Mouse (Mus musculus) left cerebral cortex, adult 11 months (tissue): Measurements from ENCODE around the gene Pde8a.

Experiments
- DNase-seq: peaks from one replicate; pipeline ENCODE4 v3.0.0; 2022; ENCODE audit warnings: low spot score

The Pde8a gene

GRCm38 (mm10) chr7:81272908-81273307 lies 59.5 kb downstream of the Pde8a start:
- no peak for DNase-seq

- no peak for DNase-seq
Observed at GRCm38 (mm10) chr7:81278966-81279365, 65.6 kb downstream of the Pde8a start.

DNA sequence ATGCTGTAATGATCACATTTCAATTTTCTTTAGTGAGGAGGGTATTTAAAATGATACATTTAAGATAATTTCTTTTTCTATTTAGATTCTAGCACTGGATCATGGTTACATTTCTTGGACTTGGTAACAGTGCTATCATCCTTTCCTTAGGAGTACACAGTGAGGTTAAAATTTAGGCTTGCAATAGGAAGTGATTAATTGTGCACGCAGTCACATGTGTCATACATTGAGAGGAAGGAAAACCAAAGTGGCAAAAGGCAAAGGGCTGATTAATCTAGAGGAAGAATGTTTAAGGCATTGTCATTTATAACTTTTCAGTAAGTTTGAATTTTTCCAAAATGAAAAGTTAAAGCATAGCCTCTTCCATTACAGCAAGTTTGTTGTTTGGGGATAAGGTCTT lies 67.8 kb downstream of the Pde8a start:
- DNase-seq: no peak

- no peak for DNase-seq
Observed at GRCm38 (mm10) chr7:81286456-81286855, 73.1 kb downstream of the Pde8a start.

DNA sequence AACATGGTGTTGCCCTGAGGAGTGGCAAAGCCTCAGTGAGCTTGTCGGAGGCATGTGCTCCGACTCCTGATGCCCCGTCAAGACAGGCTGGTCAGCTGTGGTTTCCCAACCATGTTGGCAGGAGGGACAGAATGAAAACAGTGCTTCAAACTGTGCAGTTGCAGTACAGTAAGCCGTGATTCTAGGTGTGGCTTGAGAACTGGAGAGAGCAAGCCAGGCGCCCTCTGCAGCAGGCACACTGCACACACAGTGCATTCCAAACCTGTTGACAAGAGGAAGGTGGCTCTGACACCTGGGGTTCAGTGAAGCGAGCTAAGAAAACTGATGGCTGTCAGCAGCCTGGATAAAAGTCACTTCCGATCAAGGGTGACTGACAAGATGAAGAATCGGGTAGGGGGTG lies 73.5 kb downstream of the Pde8a start:
- no peak for DNase-seq

DNA sequence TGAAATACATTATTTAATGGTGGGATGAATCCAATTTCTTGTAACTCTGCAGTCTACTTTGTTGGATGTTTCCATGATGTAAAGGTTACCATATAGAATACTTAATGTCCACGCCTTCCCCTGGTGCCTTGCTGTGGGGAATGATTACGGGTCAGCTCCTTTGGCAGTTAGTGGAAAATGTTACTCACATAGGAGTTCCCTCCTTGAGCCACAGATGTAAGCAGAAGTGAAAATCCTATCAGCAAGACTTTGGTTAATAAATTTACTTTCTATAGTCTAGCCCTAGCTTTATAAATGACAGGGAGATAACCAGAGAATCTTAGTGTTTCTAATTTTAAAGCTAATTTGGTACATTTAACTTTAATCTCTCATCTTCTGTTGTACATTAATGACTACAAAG lies 81.8 kb downstream of the Pde8a start:
- no peak for DNase-seq

GRCm38 (mm10) chr7:81298206-81298605 lies 84.8 kb downstream of the Pde8a start:
- no peak for DNase-seq

- DNase-seq: no peak
Observed at GRCm38 (mm10) chr7:81301323-81301722, 87.9 kb downstream of the Pde8a start.

DNA sequence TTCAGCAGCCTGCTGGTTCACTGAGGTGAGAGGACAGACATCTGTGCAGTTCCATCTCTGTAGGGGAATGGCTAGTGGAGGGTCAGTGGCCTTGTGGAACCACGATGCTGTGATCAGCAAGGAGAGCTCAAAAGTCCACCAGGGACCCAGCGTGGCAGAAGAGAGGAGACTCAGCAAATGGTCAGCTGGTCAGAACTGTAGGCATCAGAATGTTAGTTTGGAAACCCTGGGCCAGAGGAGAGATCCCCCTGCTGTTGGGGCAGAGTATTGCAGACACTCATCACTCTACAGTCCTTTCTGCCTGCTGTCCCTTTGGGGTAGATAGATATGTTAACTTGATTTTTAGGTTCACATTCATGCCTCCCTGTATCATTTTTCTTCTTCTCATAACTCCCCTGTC lies 90.3 kb downstream of the Pde8a start:
- DNase-seq: no peak

DNA sequence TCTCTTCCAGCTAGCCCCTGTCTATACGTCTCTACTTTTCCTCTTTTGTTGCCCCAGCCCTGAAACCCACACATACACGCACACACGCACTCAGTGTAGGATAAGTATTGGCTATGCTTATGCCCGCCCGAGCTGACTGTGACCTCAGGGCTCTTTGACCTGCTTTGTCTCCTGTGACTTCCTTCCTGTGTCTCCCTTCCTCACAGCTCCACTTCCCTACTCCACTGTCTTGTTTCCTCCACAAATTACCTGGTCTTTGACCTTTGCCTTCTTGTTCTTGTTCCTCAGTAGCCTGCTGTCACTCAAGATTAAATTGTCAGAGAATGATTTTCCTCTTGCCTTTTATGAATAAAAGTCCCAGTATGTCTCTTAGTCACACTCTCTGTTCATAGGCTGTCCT lies 90.7 kb downstream of the Pde8a start:
- no peak for DNase-seq

GRCm38 (mm10) chr7:81304675-81305074 lies 91.3 kb downstream of the Pde8a start:
- DNase-seq: peak; percentile 44

- peak; percentile 41 for DNase-seq
Observed at GRCm38 (mm10) chr7:81307735-81308134, 94.3 kb downstream of the Pde8a start.

GRCm38 (mm10) chr7:81309247-81309646 lies 95.9 kb downstream of the Pde8a start:
- no peak for DNase-seq

GRCm38 (mm10) chr7:81311130-81311529 lies 97.7 kb downstream of the Pde8a start:
- no peak for DNase-seq

GRCm38 (mm10) chr7:81311581-81311980 lies 98.2 kb downstream of the Pde8a start:
- no peak for DNase-seq

GRCm38 (mm10) chr7:81315583-81315982 lies 102.2 kb downstream of the Pde8a start:
- DNase-seq: no peak

GRCm38 (mm10) chr7:81319749-81320148 lies 106.4 kb downstream of the Pde8a start:
- no peak for DNase-seq

DNA sequence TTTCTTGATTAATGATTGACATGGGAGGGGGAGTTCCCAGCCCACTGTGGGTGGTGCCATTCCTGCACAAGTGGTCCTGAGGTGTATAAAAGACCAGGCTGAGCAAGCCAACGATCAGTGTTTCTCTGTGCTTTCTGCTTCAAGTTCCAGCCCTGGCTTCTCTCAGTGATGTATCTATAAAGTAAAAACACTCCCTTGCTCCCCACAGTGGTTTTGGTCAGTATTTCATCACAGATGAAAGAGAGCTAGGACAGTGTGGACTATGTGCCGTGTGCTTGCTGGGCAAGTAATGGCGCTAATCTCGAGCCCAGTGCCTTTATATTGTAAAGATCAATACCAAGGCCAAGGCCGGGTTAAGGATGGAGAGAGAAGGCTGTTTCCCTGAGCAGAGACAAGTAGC lies 108.4 kb downstream of the Pde8a start:
- no peak for DNase-seq

DNA sequence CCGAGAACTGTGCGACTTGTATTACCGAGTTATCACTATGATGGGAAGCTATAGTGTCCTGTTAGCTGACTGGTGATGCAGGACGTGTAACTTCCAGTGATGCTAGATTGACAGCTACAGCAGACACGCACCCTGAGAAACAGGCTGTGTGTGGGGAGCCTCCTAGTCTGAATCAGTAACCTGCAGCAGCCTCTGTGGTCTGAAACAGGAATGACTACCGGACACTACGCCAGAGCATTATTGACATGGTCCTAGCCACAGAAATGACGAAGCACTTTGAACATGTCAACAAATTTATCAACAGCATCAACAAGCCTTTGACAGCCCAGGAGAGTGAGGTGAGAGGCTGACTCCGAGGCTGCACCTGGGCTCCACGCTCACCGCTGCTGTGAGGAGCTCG lies 112.6 kb downstream of the Pde8a start:
- no peak for DNase-seq

GRCm38 (mm10) chr7:81326859-81327258 lies 113.5 kb downstream of the Pde8a start:
- no peak for DNase-seq

- DNase-seq: no peak
Observed at GRCm38 (mm10) chr7:81327661-81328060, 114.3 kb downstream of the Pde8a start.

GRCm38 (mm10) chr7:81330767-81331166 lies 117.4 kb downstream of the Pde8a start:
- no peak for DNase-seq

GRCm38 (mm10) chr7:81331851-81332250 lies 118.5 kb downstream of the Pde8a start:
- DNase-seq: no peak

- no peak for DNase-seq
Observed at GRCm38 (mm10) chr7:81335705-81336431, 122.5 kb downstream of the Pde8a start.

DNA sequence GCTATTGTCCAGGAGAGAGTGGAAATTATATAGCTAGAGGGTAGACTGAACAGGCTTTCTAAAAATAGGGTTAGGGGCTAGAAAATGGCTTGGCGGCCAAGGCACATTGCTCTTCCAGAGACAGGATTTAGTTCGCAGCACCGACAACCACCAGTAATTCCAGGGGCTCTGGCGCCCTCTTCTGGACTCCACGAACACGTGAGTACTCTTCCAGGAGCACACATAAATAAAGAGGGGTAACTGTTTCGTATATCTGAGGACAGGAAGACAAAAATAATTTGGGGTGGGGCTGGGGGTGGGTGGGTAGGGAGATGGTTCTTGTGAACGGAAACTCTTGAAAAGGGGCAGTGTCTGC lies 123.0 kb downstream of the Pde8a start:
- DNase-seq: no peak
